Mouse (Mus musculus) brain, embryonic 14.5 days (tissue): Measurements from ENCODE around the gene Arhgap21. TPM values are rescaled to one million over a fixed set of nuclear protein-coding genes. Genes with fewer than 3 reads are reported as not detected.
A peak's percentile ranks its signal among the peaks of the same experiment; 100 is the strongest.

ENCODE experiments used
- DNase-seq: peaks from one replicate; pipeline ENCODE4 v3.0.0-alpha.2; 2011; ENCODE audit warnings: low read depth
- CTCF ChIP-seq: fragments of 200-500 bp; IDR thresholded peaks from 2 replicates; pipeline ENCODE4 v1.5.1; 2012; ENCODE audit warnings: inconsistent platforms, mild to moderate bottlenecking, moderate library complexity, borderline replicate concordance; ENCODE audit not compliant: insufficient read depth, insufficient read length; ENCODE audit errors: extremely low read depth
- POLR2A ChIP-seq: fragments of 200-500 bp; IDR thresholded peaks from 2 replicates; pipeline ENCODE4 v1.6.1; 2012; ENCODE audit warnings: mild to moderate bottlenecking, inconsistent platforms, borderline replicate concordance; ENCODE audit not compliant: poor library complexity, insufficient read depth, insufficient read length, severe bottlenecking; ENCODE audit errors: extremely low read depth
- polyA plus RNA-seq: library from polyadenylated mRNA; depleted of rRNA; stranded (reverse); fragments of >200 nt; gene quantifications from 2 replicates; pipeline ENCODE4 v1.2.3, GENCODE M21; 2012; rRNA removed

The Arhgap21 gene
- polyA plus RNA-seq: 62.6 and 107 TPM in 2 replicates

- peak; percentile 85 for TF ChIP-seq POLR2A
- no peak for TF ChIP-seq CTCF
- peak; percentile 87 for DNase-seq
These were observed at the start of gene Arhgap21 for GRCm38 (mm10) chr2:20968441-20969200. TSS of gene Arhgap21 (minus strand) at chr2:20968881.

DNA sequence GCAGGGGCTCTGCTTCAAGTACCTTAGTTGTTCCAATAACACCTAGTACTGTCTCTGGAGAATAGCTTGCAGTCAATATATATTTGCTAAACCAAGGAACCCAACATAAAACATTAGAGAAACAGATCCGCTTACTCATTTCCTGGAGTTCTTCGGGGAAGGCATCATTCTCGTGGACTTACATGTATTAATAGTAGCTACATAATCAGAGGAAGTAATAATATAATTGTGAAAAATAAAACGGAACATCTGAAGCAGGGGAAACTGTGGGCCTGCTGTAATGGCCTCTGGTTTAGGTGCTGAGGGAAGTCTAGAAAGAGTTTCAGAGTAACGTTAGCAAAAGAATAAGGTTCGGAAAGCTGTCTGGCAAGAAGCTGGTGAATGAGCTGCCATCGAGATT, 47.9 kb upstream of the Arhgap21 start:
- TF ChIP-seq POLR2A: no peak
- TF ChIP-seq CTCF: no peak

DNA sequence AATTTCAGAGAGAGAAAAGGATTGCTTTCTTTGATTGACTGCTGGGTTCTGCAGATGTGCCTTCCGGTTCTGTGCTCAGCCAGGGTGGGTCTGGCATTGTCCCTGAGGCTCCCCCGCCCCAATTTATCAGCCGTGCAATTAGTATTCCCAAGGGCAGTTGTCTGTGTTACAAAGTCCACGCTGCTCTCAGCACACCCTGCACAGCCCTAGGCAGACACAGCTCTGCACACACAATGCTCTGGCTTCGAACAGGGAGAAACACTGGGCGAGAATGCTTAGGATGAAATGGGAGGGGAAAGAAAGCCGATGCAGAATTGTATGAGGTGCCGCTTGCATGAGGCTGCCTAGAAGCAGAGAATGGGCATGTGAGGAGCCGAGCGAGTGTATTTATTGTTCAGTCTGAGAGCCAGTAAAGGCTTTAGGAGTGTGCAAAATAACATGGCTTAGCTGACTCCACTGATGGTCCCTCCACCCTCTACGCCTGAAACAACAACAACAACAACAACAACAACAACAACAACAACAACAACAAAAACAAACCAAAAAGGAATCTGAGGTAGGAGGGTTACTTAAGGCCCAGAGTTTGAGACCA, 42.2 kb upstream of the Arhgap21 start:
- DNase-seq: peak; percentile 95
- TF ChIP-seq CTCF (no peak), POLR2A (no peak)

More for the DNA sequence above, 47.9 kb upstream of the Arhgap21 start:
- DNase-seq: no peak

- TF ChIP-seq CTCF (no peak), POLR2A (0 out of 2 replicates have a peak, but pooled peaks have one; percentile 9)
- DNase-seq: peak; percentile 98
These were observed 41.5 kb upstream of the Arhgap21 start for GRCm38 (mm10) chr2:21010219-21010618.

- peak; percentile 94 for DNase-seq
- TF ChIP-seq CTCF (peak; percentile 12; the same call in 1 of the 2 replicates), POLR2A (no peak)
These were observed 40.8 kb upstream of the Arhgap21 start for GRCm38 (mm10) chr2:21009258-21010140.

- TF ChIP-seq POLR2A: no peak
- TF ChIP-seq CTCF: no peak
- peak; percentile 79 for DNase-seq
These were observed 33.9 kb upstream of the Arhgap21 start for GRCm38 (mm10) chr2:21002538-21002937.

DNA sequence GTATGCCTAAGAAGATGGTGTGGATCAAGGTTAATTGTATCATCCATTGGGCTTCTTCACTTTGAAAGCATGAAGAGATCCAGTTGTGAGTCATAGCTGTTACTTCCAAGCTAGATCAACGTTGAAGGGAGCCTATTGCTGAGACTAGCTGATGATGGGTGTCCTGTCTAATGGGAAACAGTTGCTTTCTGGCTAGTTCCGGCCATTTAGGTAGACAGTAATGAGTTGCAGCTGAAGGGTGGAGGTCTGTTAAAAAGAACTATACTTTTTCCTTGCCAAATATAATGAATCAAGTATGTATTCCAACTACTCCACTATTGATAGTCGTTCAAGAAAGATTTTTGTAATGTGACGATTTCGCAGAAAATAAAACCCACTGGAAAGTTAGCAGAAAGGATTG, 32.5 kb upstream of the Arhgap21 start:
- no peak for TF ChIP-seq POLR2A
- TF ChIP-seq CTCF: no peak
- DNase-seq: no peak

GRCm38 (mm10) chr2:20995547-20995946, 26.9 kb upstream of the Arhgap21 start:
- TF ChIP-seq POLR2A: no peak
- TF ChIP-seq CTCF: no peak
- DNase-seq: no peak

- TF ChIP-seq POLR2A (no peak), CTCF (no peak)
- no peak for DNase-seq
These were observed 22.8 kb upstream of the Arhgap21 start for GRCm38 (mm10) chr2:20991508-20991907.

DNA sequence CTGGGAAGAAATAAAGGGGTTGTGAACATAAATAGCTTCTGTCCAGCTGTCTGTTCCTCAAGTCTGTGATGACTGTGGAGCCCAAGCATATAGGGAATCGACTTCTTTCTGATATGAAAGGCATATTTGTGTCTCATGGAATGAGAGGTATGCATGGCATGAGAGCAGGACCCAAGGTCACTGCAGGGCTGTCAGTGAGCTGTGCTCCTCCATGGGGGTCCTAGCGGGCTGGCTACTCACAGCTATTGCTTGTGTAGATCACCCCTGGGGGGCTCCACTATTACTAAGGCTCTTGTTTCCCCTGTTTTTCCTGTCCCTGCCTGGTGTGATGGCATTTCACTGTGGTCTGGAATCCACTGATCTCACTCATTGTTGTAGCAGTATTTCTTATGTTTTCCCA, 22.2 kb upstream of the Arhgap21 start:
- DNase-seq: no peak
- TF ChIP-seq POLR2A: no peak
- TF ChIP-seq CTCF: no peak

- no peak for TF ChIP-seq CTCF
- no peak for TF ChIP-seq POLR2A
- no peak for DNase-seq
These were observed 21.4 kb upstream of the Arhgap21 start for GRCm38 (mm10) chr2:20990056-20990455.

GRCm38 (mm10) chr2:20987822-20988221, 19.1 kb upstream of the Arhgap21 start:
- no peak for TF ChIP-seq POLR2A
- no peak for TF ChIP-seq CTCF
- no peak for DNase-seq

GRCm38 (mm10) chr2:20978726-20979125, 10.0 kb upstream of the Arhgap21 start:
- DNase-seq: no peak
- TF ChIP-seq POLR2A (no peak), CTCF (no peak)
